Mouse (Mus musculus) left cerebral cortex, postnatal 10 days (tissue): ENCODE results near the gene Srebf2. TPM values are rescaled to one million over a fixed set of nuclear protein-coding genes. Genes with fewer than 3 reads are reported as not detected.
"Not testable (repeated sequence)": the region's sequence is repeated elsewhere in the genome, so short reads cannot be mapped to it uniquely, and the experiment has no call there.

Experiments used
- DNase-seq, 2 experiments: peaks; one replicate each; pipeline ENCODE4 v3.0.0; 2021 to 2022; ENCODE audit warnings: low spot score in 2 of 2, mixed read lengths in 1 of 2; ENCODE audit errors: extremely low spot score in 1 of 2
- intact Hi-C: fragments of 180-260 bp; cut with DNase I; formaldehyde crosslinking; loops from one replicate; pipeline ENCODE4 v1.15.1; 2025
- total RNA-seq, 2 experiments: library from RNA; stranded (reverse); gene quantifications; 2 replicates each; pipeline ENCODE4 v1.2.3; 2021

The Srebf2 gene
- total RNA-seq: 100 to 1,000 TPM; 202 to 204 TPM

DNA sequence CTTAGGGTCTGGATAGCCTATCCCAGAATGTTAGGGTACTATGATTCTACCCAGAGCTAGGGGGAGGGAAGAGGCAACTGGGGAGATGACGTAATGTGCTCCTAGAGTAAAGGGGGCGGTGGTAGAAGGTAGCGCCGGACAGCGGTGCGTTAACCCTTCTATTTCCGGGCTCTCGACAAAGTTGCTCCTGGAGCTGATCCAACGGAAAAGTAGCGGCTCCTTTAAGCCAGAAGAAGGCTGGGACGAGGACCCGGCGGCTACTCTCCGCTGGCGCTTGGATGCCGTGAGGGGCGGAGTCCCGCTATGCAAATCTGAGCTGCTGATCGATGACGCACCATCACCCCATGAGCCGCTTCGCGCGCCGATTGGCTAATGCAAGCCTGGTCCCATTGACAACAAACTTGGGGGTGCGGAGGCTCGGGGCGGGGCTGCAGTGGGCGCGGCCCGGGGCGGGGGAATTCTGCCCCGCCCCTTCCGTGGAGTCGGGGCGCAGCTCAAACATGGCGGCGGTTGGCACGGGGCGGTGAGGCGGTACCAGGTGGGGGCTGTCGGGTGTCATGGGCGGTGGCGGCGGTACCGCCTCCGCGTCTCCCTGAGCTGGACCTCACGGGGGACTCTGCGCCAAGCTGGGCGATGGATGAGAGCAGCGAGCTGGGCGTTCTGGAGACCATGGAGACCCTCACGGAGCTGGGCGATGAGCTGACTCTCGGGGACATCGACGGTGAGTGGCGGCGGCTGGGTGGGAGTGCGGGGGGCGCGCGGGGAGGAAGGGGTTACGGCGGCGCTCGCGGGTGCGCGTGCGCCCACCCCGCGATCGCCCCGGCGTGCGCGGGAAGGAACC is at the start of gene Srebf2:
Gene Srebf2 (plus strand): TSS at position 412 of the 841 bp plus-strand sequence.
- intact Hi-C loops: no loop called here
- DNase-seq: peak; percentile 99

DNA sequence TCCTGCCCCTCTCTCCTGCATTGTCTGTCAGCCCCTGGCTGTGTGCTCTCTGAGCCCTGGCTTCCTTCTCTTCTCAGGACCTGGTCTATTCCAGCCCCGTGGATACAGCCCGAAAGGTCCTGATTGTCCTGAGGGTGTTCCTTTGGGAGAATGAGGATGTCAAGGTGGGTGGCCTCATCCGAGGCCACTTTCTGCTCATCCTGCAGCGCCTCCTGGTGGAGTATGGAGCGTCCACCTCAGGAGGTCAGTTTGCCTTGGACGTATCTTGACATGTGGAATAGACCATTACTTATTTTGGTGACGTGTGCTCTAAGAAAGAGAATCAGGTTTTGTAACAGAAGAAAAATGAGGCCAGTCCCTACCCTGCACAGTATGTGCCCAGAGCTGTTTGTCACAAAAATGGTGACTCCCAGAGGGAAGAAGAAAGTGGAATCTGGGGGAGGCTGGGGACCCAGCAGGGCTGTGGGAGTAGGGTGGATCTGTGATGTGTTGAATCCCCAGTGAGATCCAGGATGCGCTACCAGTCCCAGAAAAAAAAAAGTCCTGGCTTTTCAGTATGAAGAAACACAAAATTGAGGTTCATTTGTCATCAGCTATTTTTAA is 39.9 kb upstream of the Srebf2 start:
- intact Hi-C loops: loop anchor here (5.0 kb wide), 1 partner anchor 40 kb away; the partner anchor contains the start of gene Mei1
- DNase-seq: peak in 1 of 2 experiments; percentile 65

GRCm38 (mm10) chr15:82120544-82120943 is 26.4 kb upstream of the Srebf2 start:
- intact Hi-C loops: no loop called here
- DNase-seq: no peak

DNA sequence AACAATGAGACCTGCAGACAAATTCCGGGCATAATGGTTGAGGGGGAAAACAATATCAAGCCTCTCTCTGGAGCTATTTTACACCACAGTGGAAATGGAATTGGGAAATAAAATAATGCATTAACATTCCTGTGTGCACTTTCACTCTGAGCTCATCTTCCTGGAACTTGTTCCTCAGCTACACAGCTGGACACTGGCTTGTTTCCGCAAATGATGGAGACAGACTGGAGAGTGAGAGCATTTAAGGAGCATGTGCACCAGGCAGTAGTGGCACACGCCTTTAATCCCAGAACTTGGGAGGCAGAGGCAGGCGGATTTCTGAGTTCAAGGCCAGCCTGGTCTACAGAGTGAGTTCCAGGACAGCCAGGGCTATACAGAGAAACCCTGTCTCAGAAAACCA is 20.3 kb upstream of the Srebf2 start:
- DNase-seq: not testable (repeated sequence)
- intact Hi-C loops: loop anchor here (5.0 kb wide), 1 partner anchor 59 kb away; the partner anchor contains the start of gene Mei1

DNA sequence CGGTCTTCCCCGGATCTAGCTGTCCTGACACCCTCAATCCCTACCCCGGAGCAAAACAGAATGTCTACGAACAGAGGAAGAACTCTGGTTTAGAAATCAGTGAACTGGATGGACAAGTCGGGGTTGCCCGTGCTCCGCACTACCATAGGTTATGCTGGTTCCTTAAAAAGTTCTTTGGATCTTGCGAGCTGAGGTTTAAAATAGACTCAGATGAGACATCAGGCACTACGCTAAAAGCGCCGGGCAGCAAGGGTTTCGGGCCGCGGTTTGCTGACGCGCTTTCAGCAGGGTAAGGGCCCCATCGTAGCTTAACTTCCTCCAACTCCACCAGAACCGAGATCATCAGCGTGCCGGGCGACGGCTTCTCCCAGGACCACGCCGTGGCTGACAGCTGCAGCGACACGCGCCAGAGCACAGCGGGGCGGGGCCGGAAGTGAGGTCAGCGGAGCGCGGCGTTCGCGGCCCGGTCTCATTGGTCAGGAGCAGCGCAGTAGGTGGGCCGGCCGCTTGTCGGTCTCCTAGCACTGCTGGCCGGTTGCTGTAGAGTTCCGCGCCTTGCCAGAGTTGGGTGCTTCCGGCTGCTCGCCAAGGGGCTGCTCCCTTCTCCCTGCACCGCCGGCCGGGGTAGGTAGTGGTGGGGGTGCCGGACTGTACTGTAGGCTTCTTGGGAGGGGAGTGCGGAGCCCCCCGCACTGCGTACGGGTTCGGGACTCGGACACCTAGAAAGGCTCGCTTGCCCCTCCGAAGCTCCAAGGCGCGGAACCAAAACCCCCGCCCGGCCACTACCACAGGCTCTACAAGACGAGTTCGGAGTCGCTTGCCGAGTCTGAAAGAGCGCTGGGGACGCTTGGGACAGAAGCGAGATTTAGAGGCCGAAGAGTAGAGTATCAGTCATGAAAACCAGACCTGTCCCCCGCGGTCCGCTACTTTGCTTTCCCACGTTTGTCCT is 19.3 kb upstream of the Srebf2 start, which contains the start of gene Ccdc134:
Gene Ccdc134 (plus strand): TSS at position 497 of the 949 bp plus-strand sequence.
- intact Hi-C loops: loop anchor here (5.0 kb wide), 1 partner anchor 60 kb away; the partner anchor contains the start of gene Mei1
- peak; percentile 94 to 98 for DNase-seq

GRCm38 (mm10) chr15:82128398-82128797 is 18.6 kb upstream of the Srebf2 start:
- intact Hi-C loops: loop anchor here (5.0 kb wide), 1 partner anchor 61 kb away; the partner anchor contains the start of gene Mei1
- no peak for DNase-seq

DNA sequence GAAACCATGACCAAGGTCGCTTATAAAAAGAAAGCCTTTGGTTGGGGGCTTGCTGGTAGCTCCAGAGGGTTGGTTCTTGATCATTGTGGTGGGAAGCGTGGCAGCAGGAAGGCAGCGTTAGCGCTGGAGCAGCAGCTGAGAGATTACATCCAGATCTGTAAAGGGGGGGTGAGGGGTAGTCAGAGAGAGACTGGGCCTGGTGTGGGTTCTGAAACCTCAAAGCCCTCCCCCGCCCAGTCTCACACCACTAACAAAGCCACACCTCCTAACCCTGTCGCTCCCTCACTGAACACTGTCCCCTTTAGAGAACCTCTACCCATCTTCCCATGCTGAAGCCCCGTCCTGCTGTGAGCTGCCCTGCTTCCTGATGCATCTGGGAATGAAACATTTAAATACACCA is 16.4 kb upstream of the Srebf2 start:
- intact Hi-C loops: no loop called here
- DNase-seq: no peak

DNA sequence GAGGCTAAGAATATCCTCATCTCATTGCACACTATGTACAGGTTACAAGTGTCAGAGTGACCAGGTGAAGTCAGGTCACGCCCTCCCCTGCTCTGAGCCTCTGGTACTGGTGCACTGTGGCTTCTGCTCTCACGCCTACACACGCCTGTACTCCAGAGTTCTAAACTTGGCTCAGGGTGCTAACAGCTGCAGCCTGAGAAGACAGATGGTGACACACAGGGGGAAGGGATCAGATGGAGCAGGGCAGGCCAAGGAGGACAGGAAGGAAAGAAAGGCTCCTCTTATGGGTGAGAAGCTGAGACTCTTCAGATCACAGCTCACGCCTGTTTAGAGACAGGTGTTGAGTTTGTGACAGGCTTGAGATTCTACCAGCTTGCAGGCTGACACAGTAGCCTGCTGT is 11.6 kb upstream of the Srebf2 start:
- intact Hi-C loops: no loop called here

GRCm38 (mm10) chr15:82138565-82138964 is 8.4 kb upstream of the Srebf2 start:
- intact Hi-C loops: no loop called here
- DNase-seq: peak in 1 of 2 experiments; percentile 48

More for the DNA sequence above, 11.6 kb upstream of the Srebf2 start:
- peak in 1 of 2 experiments; percentile 32 for DNase-seq

DNA sequence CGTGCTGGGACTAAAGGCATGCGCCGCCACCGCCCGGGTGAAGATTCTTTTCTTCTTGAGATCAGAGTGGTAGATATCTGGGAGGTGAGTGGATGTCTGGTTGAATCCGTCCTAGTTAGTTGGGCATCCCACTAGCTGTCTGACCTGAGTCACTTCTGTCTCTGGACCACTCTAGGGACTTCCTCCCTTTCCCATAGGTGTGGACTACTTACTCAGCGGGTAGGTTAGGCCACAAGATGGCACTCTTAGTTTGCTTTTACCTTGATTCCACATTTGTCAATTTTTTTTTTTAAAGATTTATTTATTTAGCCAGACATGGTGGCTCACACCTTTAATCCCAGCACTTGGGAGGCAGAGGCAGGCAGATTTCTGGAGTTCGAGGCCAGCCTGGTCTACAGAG is 7.8 kb upstream of the Srebf2 start:
- DNase-seq: no peak
- intact Hi-C loops: no loop called here

DNA sequence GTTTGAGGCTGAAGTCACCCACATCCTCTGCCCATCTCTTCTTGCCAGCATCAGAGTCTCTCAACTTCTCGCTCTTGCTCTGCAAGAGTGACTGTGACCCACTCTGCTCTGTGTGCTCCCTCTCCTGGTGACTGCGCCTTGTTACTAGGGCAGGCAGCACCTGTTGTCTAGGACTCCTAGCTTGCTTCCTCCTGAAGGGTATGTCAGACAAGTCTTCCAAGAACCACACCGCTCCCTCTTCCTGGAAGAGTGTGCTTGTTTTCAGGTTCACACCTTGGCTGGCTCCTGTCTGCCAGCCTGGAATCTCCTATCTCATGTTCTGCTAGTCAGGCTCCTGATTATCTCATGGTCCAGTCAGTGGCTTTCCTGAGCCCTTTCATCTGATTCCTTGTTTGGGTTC is 6.6 kb upstream of the Srebf2 start:
- intact Hi-C loops: loop anchor here (2.0 kb wide), 1 partner anchor 96 kb away; no protein-coding TSS in a partner anchor
- DNase-seq: no peak

DNA sequence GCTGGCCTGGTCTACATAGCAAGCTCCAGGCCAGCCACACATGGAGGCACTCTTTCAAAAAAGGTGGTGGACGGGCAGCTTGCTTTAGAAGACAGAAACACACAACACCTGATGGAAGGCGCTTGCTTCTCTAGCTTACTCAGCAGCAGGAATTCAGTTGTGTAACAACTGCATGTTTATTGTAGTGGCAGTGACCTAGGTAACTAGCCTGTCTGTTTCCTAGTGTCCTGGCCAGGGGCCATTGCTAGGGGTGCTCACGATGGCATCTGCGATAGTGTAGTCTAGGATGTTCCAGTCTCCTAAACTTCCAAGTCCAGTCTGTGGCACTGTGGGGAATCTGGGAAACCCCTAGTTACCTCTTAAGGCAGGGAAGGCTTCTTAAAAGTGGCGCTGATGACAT is 2.8 kb upstream of the Srebf2 start:
- intact Hi-C loops: no loop called here
- no peak for DNase-seq

GRCm38 (mm10) chr15:82145408-82145807 is 1.6 kb upstream of the Srebf2 start:
- intact Hi-C loops: no loop called here

GRCm38 (mm10) chr15:82145851-82146769 is 871 bp upstream of the Srebf2 start:
- intact Hi-C loops: no loop called here
- DNase-seq: no peak

More at GRCm38 (mm10) chr15:82145408-82145807, 1.6 kb upstream of the Srebf2 start:
- no peak for DNase-seq

GRCm38 (mm10) chr15:82147611-82148111 is 680 bp downstream of the Srebf2 start:
- intact Hi-C loops: no loop called here
- peak; percentile 48 to 85 for DNase-seq

DNA sequence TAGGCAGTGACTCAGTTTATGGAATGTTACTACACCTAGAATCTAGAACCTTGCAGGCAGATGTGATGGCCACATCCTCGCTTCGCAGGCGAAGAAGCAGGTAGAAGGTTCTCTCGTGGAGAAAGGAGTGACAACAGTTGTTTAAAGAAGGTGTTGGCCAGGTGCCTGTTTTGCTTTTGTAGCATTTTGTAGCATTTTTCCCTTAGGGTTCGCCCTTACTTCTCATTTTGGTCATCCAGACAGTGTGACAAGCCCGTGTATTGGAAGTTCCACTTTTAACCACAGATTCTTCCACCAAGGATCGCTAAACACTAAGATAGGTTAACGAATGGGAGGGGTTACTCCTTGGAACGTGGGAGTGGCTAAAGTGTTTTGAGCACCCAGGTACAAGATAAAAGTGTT is 1.5 kb downstream of the Srebf2 start:
- no peak for DNase-seq
- intact Hi-C loops: no loop called here

- intact Hi-C loops: no loop called here
- DNase-seq: no peak
Observed at GRCm38 (mm10) chr15:82150042-82150441, 3.1 kb downstream of the Srebf2 start.
